Mouse (Mus musculus) liver, adult (tissue): ENCODE measurements around the gene Apbb1.

Experiments used
- GATA4 ChIP-seq: IDR thresholded peaks from 2 replicates; pipeline ENCODE4 v1.6.1; 2014; ENCODE audit warnings: mild to moderate bottlenecking, low read length; ENCODE audit not compliant: insufficient replicate concordance

The Apbb1 gene

GRCm38 (mm10) chr7:105556406-105556805 lies 25.0 kb downstream of the Apbb1 start:
- no peak for TF ChIP-seq GATA4

GRCm38 (mm10) chr7:105555571-105555970 lies 25.9 kb downstream of the Apbb1 start:
- TF ChIP-seq GATA4 = no peak

GRCm38 (mm10) chr7:105554212-105554942 lies 27.1 kb downstream of the Apbb1 start, which contains the start of gene Smpd1:
TSS of gene Smpd1 (plus strand) at chr7:105554360.
- TF ChIP-seq GATA4 = peak; percentile 43; the same call in 1 of the 2 replicates

GRCm38 (mm10) chr7:105553456-105554211 lies 27.8 kb downstream of the Apbb1 start:
- TF ChIP-seq GATA4 = no peak

- TF ChIP-seq GATA4 = no peak
Measured at GRCm38 (mm10) chr7:105549035-105549434, 32.4 kb downstream of the Apbb1 start.

- no peak for TF ChIP-seq GATA4
Measured at GRCm38 (mm10) chr7:105547970-105548369, 33.5 kb downstream of the Apbb1 start.

- no peak for TF ChIP-seq GATA4
Measured at GRCm38 (mm10) chr7:105545986-105546385, 35.5 kb downstream of the Apbb1 start.

- TF ChIP-seq GATA4 = no peak
Measured at GRCm38 (mm10) chr7:105534162-105534561, 47.3 kb downstream of the Apbb1 start.

- no peak for TF ChIP-seq GATA4
Measured at GRCm38 (mm10) chr7:105528094-105528493, 53.4 kb downstream of the Apbb1 start.

- TF ChIP-seq GATA4 = no peak
Measured at GRCm38 (mm10) chr7:105527306-105527937, 54.0 kb downstream of the Apbb1 start.

GRCm38 (mm10) chr7:105524222-105524621 lies 57.2 kb downstream of the Apbb1 start:
- no peak for TF ChIP-seq GATA4

GRCm38 (mm10) chr7:105520201-105520600 lies 61.3 kb downstream of the Apbb1 start:
- TF ChIP-seq GATA4 = no peak

GRCm38 (mm10) chr7:105519771-105520170 lies 61.7 kb downstream of the Apbb1 start:
- no peak for TF ChIP-seq GATA4

GRCm38 (mm10) chr7:105519336-105519735 lies 62.1 kb downstream of the Apbb1 start:
- no peak for TF ChIP-seq GATA4

GRCm38 (mm10) chr7:105516669-105517360 lies 64.6 kb downstream of the Apbb1 start:
- no peak for TF ChIP-seq GATA4

GRCm38 (mm10) chr7:105515178-105515577 lies 66.3 kb downstream of the Apbb1 start:
- no peak for TF ChIP-seq GATA4

- TF ChIP-seq GATA4 = no peak
Measured at GRCm38 (mm10) chr7:105514561-105514960, 66.9 kb downstream of the Apbb1 start.
